Mouse (Mus musculus): ENCODE measurements at regions not wholly inside any gene's neighbourhood (a gene's known extent, or its start where the extent isn't known, plus 50 kb on each side); places are given as distances from the start of the nearest gene placed in this dataset.
A peak's percentile ranks its signal among the peaks of the same experiment; 100 is the strongest.

DNA sequence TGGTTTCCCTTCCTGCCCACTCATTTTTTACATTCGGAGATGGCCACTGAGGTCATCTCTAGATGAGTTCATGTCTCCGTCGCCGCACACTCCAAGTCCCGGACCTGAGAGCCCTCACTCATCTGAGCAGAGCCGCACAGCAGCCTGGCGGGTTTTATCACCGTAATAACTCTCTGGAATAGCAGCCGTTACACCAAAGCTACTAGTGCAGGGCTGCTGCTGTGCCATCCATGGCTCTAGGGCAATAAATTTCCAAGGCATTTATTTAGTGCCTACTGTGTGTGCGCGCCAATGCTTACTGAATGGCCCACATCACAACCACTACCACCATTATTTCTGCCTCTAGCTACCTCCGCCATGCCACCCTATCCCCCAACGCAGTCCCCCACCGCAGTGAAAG lies 242.9 kb upstream of the Rpl38 start:
- no peak overlapping the region for H3K4me2 ChIP-seq (ENCODE audit: low read depth, low read length)
- TF ChIP-seq CTCF (IDR thresholded peaks at IDR 0.05; ENCODE audit: low read depth) = no peak
- H3K36me3 ChIP-seq (ENCODE audit: insufficient read depth, low read length) = no peaks in the 10 kb centered on the region
- no peak overlapping the region for H3K9ac ChIP-seq (replicated peaks; ENCODE audit: low read length)
- no peaks in the 10 kb centered on the region for H3K4me1 ChIP-seq (ENCODE audit: insufficient read depth, low read length)
- no peak for ATAC-seq
- no peaks in the 10 kb centered on the region; the same call in 1 of the 2 replicates for H3K9me3 ChIP-seq (ENCODE audit: low read length)
- no peak overlapping the region for H3K27ac ChIP-seq
- no peak for DNase-seq (ENCODE audit: low spot score)
- no peak overlapping the region for H3K4me3 ChIP-seq (ENCODE audit: low read length)
- 86% methylated on average over 14 of the region's 14 CpGs for WGBS
- no peaks in the 10 kb centered on the region for H3K27me3 ChIP-seq (ENCODE audit: insufficient read depth, low read length)

DNA sequence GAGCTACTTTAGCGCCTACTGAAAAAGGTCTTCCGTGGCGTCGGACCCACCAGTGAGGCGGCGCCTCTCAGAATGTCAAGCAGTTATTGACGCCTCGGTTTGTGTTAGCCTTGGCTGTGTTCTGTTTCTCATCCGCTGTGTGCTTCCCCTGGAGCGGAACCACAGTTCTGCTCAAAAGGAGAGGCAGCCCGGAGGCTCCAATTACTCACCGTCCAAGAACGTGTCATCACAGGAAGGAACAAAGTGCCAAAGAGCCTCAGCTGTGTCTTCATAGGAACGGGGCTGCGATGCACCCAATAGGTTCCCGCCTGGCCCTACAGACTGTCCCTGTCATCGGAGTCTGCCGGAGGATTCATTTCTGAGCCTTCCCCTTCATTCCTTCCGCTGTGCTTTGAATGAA lies 245.0 kb upstream of the Rpl38 start:
- H3K36me3 ChIP-seq (ENCODE audit: insufficient read depth, low read length) = no peaks in the 10 kb centered on the region
- peak; percentile 58; the same call in 1 of the 2 replicates for ATAC-seq
- H3K4me3 ChIP-seq (ENCODE audit: low read length) = no peak overlapping the region
- no peaks in the 10 kb centered on the region for H3K27me3 ChIP-seq (ENCODE audit: insufficient read depth, low read length)
- 58% methylated on average over 19 of the region's 19 CpGs for WGBS
- no peak overlapping the region for H3K27ac ChIP-seq
- TF ChIP-seq CTCF (IDR thresholded peaks at IDR 0.05; ENCODE audit: low read depth) = no peak
- no peak overlapping the region for H3K4me2 ChIP-seq (ENCODE audit: low read depth, low read length)
- H3K9me3 ChIP-seq (ENCODE audit: low read length) = no peaks in the 10 kb centered on the region; the same call in 1 of the 2 replicates
- H3K4me1 ChIP-seq (ENCODE audit: insufficient read depth, low read length) = no peaks in the 10 kb centered on the region
- peak; percentile 44 for DNase-seq (ENCODE audit: low spot score)
- no peak overlapping the region for H3K9ac ChIP-seq (replicated peaks; ENCODE audit: low read length)

DNA sequence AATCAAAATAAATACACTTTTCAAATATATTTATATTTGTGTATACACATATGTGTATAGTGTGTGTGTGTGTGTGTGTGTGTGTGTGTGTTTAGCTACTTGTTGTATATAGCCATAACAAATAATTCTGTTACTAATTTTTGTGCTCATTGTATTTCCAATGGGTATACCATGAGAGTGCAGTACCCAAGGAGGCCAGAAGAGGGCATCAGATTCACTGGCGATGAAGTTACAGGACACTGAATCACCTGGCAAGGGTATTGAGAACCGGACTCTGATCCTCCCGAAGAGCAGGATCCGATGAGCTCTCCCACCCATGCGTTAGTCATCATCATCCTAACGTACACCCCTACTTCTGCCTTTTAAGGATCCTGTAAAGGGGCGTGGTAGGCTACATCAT lies 249.3 kb upstream of the Rpl38 start:
- Histone ChIP-seq H3K9ac (replicated peaks; ENCODE audit: low read length) (no peak overlapping the region), H3K27me3 (ENCODE audit: insufficient read depth, low read length) (no peaks in the 10 kb centered on the region), H3K9me3 (ENCODE audit: low read length) (no peaks in the 10 kb centered on the region; the same call in 1 of the 2 replicates), H3K4me2 (ENCODE audit: low read depth, low read length) (no peak overlapping the region), H3K27ac (no peak overlapping the region), H3K4me3 (ENCODE audit: low read length) (no peak overlapping the region), H3K4me1 (ENCODE audit: insufficient read depth, low read length) (no peaks in the 10 kb centered on the region), H3K36me3 (ENCODE audit: insufficient read depth, low read length) (no peaks in the 10 kb centered on the region)
- WGBS = 84% methylated on average over 7 of the region's 7 CpGs
- TF ChIP-seq CTCF (IDR thresholded peaks at IDR 0.05; ENCODE audit: low read depth) = peak; percentile 51
- ATAC-seq (no peak), DNase-seq (ENCODE audit: low spot score) (no peak)

DNA sequence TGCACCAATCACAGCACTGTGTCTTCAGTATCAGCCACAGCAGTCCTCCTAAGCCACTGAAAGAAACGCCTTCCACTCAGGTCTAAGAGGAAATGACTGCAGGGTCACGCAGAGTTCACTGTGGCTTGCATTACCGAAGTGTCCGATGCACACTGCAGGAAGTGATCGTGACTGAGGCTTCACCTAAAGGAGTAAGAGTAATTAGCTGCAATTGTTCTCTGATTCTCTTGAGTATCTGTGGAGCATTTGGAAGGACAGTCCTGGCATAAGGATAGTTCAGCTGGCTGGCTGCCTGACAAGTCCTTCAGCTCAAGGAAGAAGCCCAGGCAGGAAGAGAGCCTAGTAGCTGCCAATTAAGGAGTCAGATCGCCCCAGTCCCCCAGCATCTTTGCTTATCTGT lies 252.2 kb upstream of the Rpl38 start:
- H3K4me3 ChIP-seq (ENCODE audit: low read length) = no peak overlapping the region
- no peak overlapping the region for H3K9ac ChIP-seq (replicated peaks; ENCODE audit: low read length)
- H3K27ac ChIP-seq = no peak overlapping the region
- DNase-seq (ENCODE audit: low spot score) (peak; percentile 19), ATAC-seq (no peak)
- no peaks in the 10 kb centered on the region; the same call in 1 of the 2 replicates for H3K9me3 ChIP-seq (ENCODE audit: low read length)
- H3K4me1 ChIP-seq (ENCODE audit: insufficient read depth, low read length) = no peaks in the 10 kb centered on the region
- no peaks in the 10 kb centered on the region for H3K36me3 ChIP-seq (ENCODE audit: insufficient read depth, low read length)
- no peaks in the 10 kb centered on the region for H3K27me3 ChIP-seq (ENCODE audit: insufficient read depth, low read length)
- no peak overlapping the region for H3K4me2 ChIP-seq (ENCODE audit: low read depth, low read length)
- no peak for TF ChIP-seq CTCF (IDR thresholded peaks at IDR 0.05; ENCODE audit: low read depth)
- 61% methylated on average over 6 of the region's 6 CpGs for WGBS

DNA sequence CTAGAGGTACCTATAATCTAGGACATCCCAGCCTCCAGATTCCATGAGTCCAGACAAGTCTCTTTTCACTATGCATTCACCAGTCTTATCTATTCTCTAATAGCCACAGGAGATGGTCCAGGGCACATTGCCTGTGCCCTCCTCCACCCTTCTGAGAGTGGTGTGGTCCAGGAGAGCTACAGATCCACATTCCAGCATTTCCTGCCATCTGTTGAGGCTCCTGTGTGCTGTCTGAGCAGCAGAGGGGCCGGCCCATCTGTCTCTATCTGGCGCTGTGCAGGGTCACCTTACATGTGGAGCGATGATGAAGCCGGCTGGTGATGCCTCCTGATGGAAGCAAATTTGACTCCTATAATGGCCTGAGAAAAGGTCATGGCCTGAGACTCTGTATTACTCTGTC lies 263.9 kb upstream of the Rpl38 start:
- no peak for ATAC-seq

DNA sequence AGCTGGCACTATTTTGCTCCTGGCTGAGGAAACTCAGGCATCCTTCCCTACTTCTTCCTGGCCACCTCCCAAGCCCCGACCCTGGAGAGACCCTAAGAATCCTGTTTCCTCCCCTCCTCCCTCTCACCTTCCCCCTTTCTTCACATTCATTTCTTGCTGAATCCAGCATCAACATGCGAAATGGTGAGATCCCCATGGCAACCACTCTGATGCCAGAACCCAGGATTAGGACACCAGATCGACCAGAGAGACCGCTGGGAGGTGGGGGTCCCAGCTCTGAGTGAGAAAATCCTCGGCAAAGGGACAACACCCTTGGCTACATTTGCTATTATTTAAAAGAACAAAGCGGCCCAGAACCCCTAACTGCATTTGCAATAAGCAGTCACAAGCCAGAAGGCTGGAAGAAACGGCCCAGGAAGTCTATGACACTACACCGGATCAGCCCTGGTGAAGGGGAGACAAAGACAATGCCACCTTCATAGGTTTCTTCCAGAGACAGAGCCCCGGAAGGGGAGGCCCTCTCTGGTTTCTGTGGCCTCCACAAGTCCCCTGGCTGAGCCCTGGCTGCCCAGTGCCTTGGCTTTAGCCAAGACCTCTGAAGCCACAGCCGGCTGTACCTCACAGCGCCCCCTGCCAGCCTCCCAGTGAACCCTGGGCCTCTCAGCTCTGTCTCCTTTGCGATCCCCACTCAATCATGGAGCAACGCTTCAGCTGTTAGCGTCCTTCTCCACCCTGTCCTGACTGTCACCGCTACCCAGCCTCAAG lies 265.6 kb upstream of the Rpl38 start:
- Histone ChIP-seq H3K27me3 (ENCODE audit: insufficient read depth, low read length) (no peaks in the 10 kb centered on the region), H3K4me1 (ENCODE audit: insufficient read depth, low read length) (peaks cover 8% of the 10 kb centered on the region), H3K36me3 (ENCODE audit: insufficient read depth, low read length) (no peaks in the 10 kb centered on the region), H3K9me3 (ENCODE audit: low read length) (no peaks in the 10 kb centered on the region), H3K4me3 (ENCODE audit: low read length) (no peak overlapping the region), H3K9ac (replicated peaks; ENCODE audit: low read length) (no peak overlapping the region), H3K27ac (peak overlapping the region; percentile 3; the same call in 1 of the 2 replicates), H3K4me2 (ENCODE audit: low read depth, low read length) (no peak overlapping the region)
- DNase-seq (ENCODE audit: low spot score) = peak; percentile 60
- peak; percentile 72 for TF ChIP-seq CTCF (IDR thresholded peaks at IDR 0.05; ENCODE audit: low read depth)
- WGBS = 22% methylated on average over 15 of the region's 15 CpGs
- peak; percentile 72 for ATAC-seq

More for the DNA sequence above, 263.9 kb upstream of the Rpl38 start:
- Histone ChIP-seq H3K4me3 (ENCODE audit: low read length) (no peak overlapping the region), H3K9ac (replicated peaks; ENCODE audit: low read length) (no peak overlapping the region), H3K36me3 (ENCODE audit: insufficient read depth, low read length) (no peaks in the 10 kb centered on the region), H3K4me1 (ENCODE audit: insufficient read depth, low read length) (peaks cover 8% of the 10 kb centered on the region), H3K27me3 (ENCODE audit: insufficient read depth, low read length) (no peaks in the 10 kb centered on the region), H3K9me3 (ENCODE audit: low read length) (no peaks in the 10 kb centered on the region; the same call in 1 of the 2 replicates), H3K4me2 (ENCODE audit: low read depth, low read length) (no peak overlapping the region), H3K27ac (no peak overlapping the region)
- peak; percentile 57 for DNase-seq (ENCODE audit: low spot score)
- no peak for TF ChIP-seq CTCF (IDR thresholded peaks at IDR 0.05; ENCODE audit: low read depth)
- WGBS = 44% methylated on average over 4 of the region's 4 CpGs

DNA sequence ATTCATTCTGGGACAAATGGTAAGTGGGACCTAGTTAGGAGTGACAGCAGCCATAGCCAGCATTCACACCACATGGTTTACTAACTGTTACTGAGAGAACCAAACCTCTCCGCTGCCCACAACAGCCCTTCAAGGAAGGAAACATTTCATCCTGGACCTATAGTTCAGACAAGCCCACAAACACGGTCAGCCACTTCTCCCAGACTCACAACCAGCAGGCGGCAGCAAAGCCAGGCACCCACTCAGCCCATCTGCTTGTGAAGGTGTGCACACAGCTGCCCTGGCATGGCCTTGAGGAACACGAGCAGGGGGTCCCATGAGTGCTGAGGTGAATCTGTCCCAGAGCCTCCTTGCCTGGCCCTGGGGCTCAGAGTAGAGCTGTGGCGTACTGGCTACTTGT lies 267.6 kb upstream of the Rpl38 start:
- Histone ChIP-seq H3K9ac (replicated peaks; ENCODE audit: low read length) (no peak overlapping the region), H3K4me3 (ENCODE audit: low read length) (no peak overlapping the region), H3K9me3 (ENCODE audit: low read length) (no peaks in the 10 kb centered on the region), H3K27ac (no peak overlapping the region), H3K4me1 (ENCODE audit: insufficient read depth, low read length) (peaks cover 8% of the 10 kb centered on the region), H3K4me2 (ENCODE audit: low read depth, low read length) (no peak overlapping the region), H3K36me3 (ENCODE audit: insufficient read depth, low read length) (no peaks in the 10 kb centered on the region), H3K27me3 (ENCODE audit: insufficient read depth, low read length) (no peaks in the 10 kb centered on the region)
- ATAC-seq = no peak
- DNase-seq (ENCODE audit: low spot score) = no peak
- peak; percentile 54 for TF ChIP-seq CTCF (IDR thresholded peaks at IDR 0.05; ENCODE audit: low read depth)
- WGBS = 69% methylated on average over 5 of the region's 5 CpGs
